Mouse (Mus musculus) liver, postnatal 0 days (tissue): Measurements from ENCODE around the gene Mtrex. TPM values are rescaled to one million over a fixed set of nuclear protein-coding genes. Genes with fewer than 3 reads are reported as not detected.

Experiments
- ATAC-seq: fragments of 200-750 bp; cut with Nextera tagmentation; 2 replicates; pipeline ENCODE4 v1.8.0; 2017; ENCODE audit warnings: mild to moderate bottlenecking, moderate library complexity
- DNase-seq: peaks from one replicate; pipeline ENCODE4 v3.0.0-alpha.2; 2016
- H3K27ac ChIP-seq: fragments of 300-500 bp; sonication (generic); 2 replicates; pipeline ENCODE4 v1.5.1; 2014; ENCODE audit warnings: antibody characterized with exemption, moderate library complexity, mild to moderate bottlenecking, low read depth
- H3K27me3 ChIP-seq: fragments of 300-500 bp; sonication (generic); 2 replicates; pipeline ENCODE4 v1.6.1; 2014; ENCODE audit warnings: low read length, control low read depth, mixed read lengths; ENCODE audit not compliant: insufficient read depth
- H3K36me3 ChIP-seq: fragments of 300-500 bp; sonication (generic); replicated peaks from 2 replicates; pipeline ENCODE4 v1.6.1; 2014; ENCODE audit warnings: mild to moderate bottlenecking, control low read depth, low read length, moderate library complexity, mixed read lengths; ENCODE audit not compliant: insufficient read depth
- H3K4me1 ChIP-seq: fragments of 300-500 bp; sonication (generic); 2 replicates; pipeline ENCODE4 v1.6.1; 2014; ENCODE audit warnings: antibody characterized with exemption, mild to moderate bottlenecking, control low read depth; ENCODE audit not compliant: insufficient read depth
- H3K4me2 ChIP-seq: fragments of 300-500 bp; sonication (generic); 2 replicates; pipeline ENCODE4 v1.6.1; 2014; ENCODE audit warnings: low read depth, mild to moderate bottlenecking, low read length, moderate library complexity, mixed read lengths
- H3K4me3 ChIP-seq: fragments of 300-500 bp; sonication (generic); 2 replicates; pipeline ENCODE4 v1.5.1; 2014; ENCODE audit warnings: low read depth, low read length
- H3K9ac ChIP-seq: fragments of 300-500 bp; sonication (generic); replicated peaks from 2 replicates; pipeline ENCODE4 v1.6.1; 2014; ENCODE audit warnings: mild to moderate bottlenecking, moderate library complexity
- H3K9me3 ChIP-seq: fragments of 300-500 bp; sonication (generic); 2 replicates; pipeline ENCODE4 v1.6.1; 2016; ENCODE audit warnings: mild to moderate bottlenecking, control low read depth, low read length, mixed read lengths
- CTCF ChIP-seq: sonication (generic); IDR thresholded peaks from 2 replicates; pipeline ENCODE4 v1.5.1; 2016; ENCODE audit warnings: antibody characterized with exemption, low read depth
- EP300 ChIP-seq: IDR thresholded peaks from 2 replicates; pipeline ENCODE4 v1.6.1; 2016; ENCODE audit warnings: antibody characterized with exemption, low read depth, mild to moderate bottlenecking
- WGBS: fragments of 180-500 bp; shearing (Covaris S2); extraction: QIAGEN DNeasy Blood & Tissue Kit; methylation state at CpG from one replicate; pipeline ENCODE4 v1.1.7; 2014; ENCODE audit not compliant: insufficient replicate concordance; 5-methylcytosine and 5-hydroxymethylcytosine counted together
- polyA plus RNA-seq: library from polyadenylated mRNA; unstranded; fragments of >200 nt; fragmentation: Nextera tagmentation; extraction: Ambion mirVana; gene quantifications from 2 replicates; pipeline ENCODE4 v1.2.1, GENCODE M21; 2015

Gene Mtrex
- 13.5 and 13.8 TPM in 2 replicates for polyA plus RNA-seq

DNA sequence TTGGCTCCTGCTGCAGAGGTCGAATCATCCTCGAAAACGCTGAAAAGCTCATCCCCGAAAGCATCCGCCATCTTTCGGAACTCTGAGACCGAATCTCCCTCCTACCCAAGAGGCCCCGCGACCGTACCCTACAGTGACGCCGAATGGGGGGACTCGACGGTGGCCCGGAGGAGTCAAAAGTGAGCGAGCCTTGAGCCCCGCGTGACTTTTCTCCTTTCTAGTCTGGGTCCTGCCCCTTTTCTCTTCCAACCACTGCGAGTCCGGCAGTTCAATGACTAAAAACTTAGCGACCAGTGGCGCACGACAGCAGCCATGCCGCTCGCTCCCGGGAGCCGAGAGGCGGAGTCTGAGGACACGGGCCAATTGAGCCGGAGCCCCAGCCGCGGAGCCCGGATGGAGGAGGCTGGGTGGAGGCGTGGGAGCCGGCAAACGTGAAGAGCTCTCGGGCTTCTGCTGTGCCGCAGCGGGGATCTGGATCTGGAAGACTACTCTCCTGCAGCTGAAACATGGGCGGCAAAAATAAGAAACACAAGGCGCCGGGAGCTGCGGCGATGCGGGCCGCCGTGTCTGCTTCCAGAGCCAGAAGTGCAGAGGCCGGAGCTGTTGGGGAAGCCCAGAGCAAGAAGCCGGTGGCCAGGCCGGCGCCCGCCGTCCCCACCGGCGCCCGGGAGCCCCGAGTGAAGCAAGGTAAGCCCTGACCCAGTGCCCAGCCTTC, at the start of gene Mtrex, which contains the start of gene Dhx29:
TSS of gene Mtrex (minus strand) at position 112 of the 715 bp plus-strand sequence.
TSS of gene Dhx29 (plus strand) at position 168 of the 715 bp plus-strand sequence.
- ATAC-seq = peak; percentile 98
- under 1% methylated on average over 57 of the region's 57 CpGs for WGBS
- H3K27ac ChIP-seq = peak within 1 kb of the TSS; percentile 83

DNA sequence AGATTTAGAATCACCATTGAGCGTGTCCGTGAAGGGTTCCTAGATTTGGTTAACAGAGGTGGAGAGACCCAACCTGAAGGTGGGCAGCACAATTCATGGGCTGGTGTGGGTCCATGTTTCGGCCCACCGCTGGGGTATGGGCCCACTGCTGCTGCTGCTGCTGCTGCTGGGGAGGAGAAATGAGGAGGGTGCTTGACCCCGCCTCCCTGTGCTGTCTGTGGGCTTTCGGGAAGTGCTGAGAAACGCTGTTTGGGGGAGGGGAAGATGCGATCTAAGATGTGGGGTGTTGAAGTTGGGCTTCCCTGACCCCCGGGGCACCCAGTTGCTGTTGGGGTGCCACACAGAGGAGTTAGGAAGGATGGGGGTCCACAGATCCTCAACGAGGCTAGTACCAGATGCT, 49.5 kb upstream of the Mtrex start:
- H3K27me3 ChIP-seq = peaks cover 22% of the 10 kb centered on the region
- WGBS = 32% methylated on average over 10 of the region's 10 CpGs
- H3K27ac ChIP-seq = no peak overlapping the region
- H3K9ac ChIP-seq = no peak overlapping the region
- no peaks in the 10 kb centered on the region for H3K36me3 ChIP-seq
- H3K4me2 ChIP-seq = no peak overlapping the region
- no peak for DNase-seq
- TF ChIP-seq EP300 = no peak
- no peak for TF ChIP-seq CTCF
- H3K9me3 ChIP-seq = no peaks in the 10 kb centered on the region
- no peak for ATAC-seq
- no peaks in the 10 kb centered on the region for H3K4me1 ChIP-seq
- no peak overlapping the region for H3K4me3 ChIP-seq

More for the DNA sequence above, at the start of gene Mtrex, which contains the start of gene Dhx29:
- peaks cover 18% of the 10 kb centered on the region for H3K4me1 ChIP-seq
- H3K36me3 ChIP-seq = peaks cover 5% of the 10 kb centered on the region
- DNase-seq = peak; percentile 98
- TF ChIP-seq EP300 (peak; percentile 86), CTCF (0 out of 2 replicates have a peak, but pooled peaks have one; percentile 1)
- peak within 1 kb of the TSS; percentile 85 for H3K9ac ChIP-seq
- peak within 1 kb of the TSS; percentile 92 for H3K4me2 ChIP-seq
- H3K27me3 ChIP-seq = no peaks in the 10 kb centered on the region
- H3K4me3 ChIP-seq = peak within 1 kb of the TSS; percentile 96
- H3K9me3 ChIP-seq = no peaks in the 10 kb centered on the region

DNA sequence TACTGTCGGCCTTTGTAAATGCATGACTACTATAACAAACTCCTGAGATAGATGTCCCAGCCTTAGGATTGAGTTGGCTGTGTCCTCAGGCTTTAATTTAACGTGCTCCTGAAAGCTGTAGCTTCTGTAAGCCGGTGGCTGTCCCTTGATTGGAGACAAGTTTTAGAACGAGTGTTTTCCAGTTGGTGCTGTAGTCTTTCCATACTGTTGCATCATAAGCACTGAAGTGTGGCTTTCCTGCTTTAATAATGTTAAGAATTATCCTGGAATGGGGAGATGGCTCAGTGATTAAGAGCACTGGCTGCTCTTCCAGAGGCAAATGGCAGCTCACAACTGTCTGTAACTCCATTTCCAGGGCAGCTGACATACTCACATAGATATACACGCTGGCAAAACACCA, 40.1 kb upstream of the Mtrex start:
- Histone ChIP-seq H3K4me3 (no peak overlapping the region), H3K4me2 (no peak overlapping the region), H3K27ac (no peak overlapping the region), H3K9ac (no peak overlapping the region), H3K27me3 (no peaks in the 10 kb centered on the region), H3K36me3 (peaks cover 15% of the 10 kb centered on the region), H3K4me1 (no peaks in the 10 kb centered on the region), H3K9me3 (no peaks in the 10 kb centered on the region)
- no peak for DNase-seq
- no peak for ATAC-seq
- TF ChIP-seq EP300 (no peak), CTCF (no peak)
- WGBS = 79% methylated on average over 5 of the region's 5 CpGs

DNA sequence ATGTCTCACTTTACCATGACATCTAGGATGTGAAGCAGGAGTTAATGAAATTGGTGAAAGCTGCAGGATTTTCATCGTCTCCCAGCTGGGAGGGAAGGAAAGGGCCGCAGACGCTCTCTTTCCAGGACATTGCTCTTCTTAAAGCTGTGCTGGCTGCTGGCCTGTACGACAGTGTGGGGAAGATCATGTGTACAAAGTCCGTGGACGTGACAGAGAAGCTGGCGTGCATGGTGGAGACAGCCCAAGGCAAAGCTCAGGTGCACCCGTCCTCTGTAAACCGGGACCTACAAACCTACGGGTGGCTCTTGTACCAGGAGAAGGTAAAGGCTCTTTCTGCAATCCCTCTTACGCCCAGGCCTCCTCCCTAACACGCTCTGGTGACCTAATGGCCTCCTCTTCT, 37.2 kb upstream of the Mtrex start:
- TF ChIP-seq CTCF (no peak), EP300 (no peak)
- Histone ChIP-seq H3K9me3 (no peaks in the 10 kb centered on the region), H3K27me3 (no peaks in the 10 kb centered on the region), H3K4me2 (no peak overlapping the region), H3K9ac (no peak overlapping the region), H3K4me1 (no peaks in the 10 kb centered on the region), H3K27ac (no peak overlapping the region), H3K4me3 (no peak overlapping the region), H3K36me3 (peaks cover 17% of the 10 kb centered on the region)
- no peak for DNase-seq
- ATAC-seq = no peak
- 88% methylated on average over 12 of the region's 12 CpGs for WGBS

DNA sequence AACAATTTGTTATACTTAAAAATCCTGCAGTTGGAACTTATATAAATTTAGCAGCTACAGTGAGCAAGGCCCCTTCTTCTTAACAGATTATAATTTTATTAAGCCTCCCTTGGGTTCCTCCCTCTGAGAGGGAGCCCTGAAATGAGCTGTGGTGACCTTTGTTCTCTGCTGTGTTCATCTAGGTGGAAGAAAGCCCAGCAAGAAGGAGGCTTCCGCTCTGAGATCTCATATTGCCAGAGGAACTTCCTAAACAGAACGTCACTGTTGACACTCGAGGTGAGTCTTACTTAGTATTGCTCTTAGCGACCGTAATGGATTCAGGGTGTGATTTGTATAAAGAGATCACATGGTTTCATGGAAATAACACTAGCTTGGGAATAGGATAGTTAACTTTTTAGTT, 35.9 kb upstream of the Mtrex start:
- no peak overlapping the region for H3K4me3 ChIP-seq
- no peaks in the 10 kb centered on the region for H3K27me3 ChIP-seq
- no peak overlapping the region for H3K4me2 ChIP-seq
- DNase-seq (no peak), ATAC-seq (no peak)
- no peaks in the 10 kb centered on the region for H3K4me1 ChIP-seq
- peaks cover 12% of the 10 kb centered on the region for H3K36me3 ChIP-seq
- TF ChIP-seq EP300 = no peak
- no peak for TF ChIP-seq CTCF
- no peak overlapping the region for H3K9ac ChIP-seq
- WGBS = 82% methylated on average over 5 of the region's 5 CpGs
- no peak overlapping the region for H3K27ac ChIP-seq
- no peaks in the 10 kb centered on the region for H3K9me3 ChIP-seq

DNA sequence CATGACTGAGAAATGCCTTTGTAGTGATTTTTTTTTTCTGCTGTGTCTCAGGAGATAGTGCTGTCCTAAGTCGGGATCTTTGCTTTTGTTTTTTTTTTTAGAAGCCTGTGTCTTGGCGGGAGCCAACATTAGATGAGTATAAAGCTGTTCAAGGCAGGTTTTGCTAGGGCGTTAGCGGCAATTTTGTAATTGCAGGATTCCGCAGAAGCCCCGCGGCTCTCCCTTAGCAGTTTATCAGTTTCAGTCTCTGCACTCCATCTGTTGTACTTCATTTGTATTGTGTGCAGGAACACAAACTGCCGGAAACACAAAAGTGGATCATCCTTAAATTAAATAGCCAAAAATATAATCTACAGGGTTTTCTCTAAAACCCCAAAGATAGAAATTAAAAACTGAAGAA, 26.9 kb upstream of the Mtrex start:
- H3K4me1 ChIP-seq = no peaks in the 10 kb centered on the region
- H3K9me3 ChIP-seq = no peaks in the 10 kb centered on the region
- no peak overlapping the region for H3K27ac ChIP-seq
- DNase-seq = no peak
- no peak for ATAC-seq
- H3K9ac ChIP-seq = no peak overlapping the region
- TF ChIP-seq EP300 = no peak
- no peak for TF ChIP-seq CTCF
- H3K4me2 ChIP-seq = no peak overlapping the region
- H3K27me3 ChIP-seq = no peaks in the 10 kb centered on the region
- H3K36me3 ChIP-seq = peaks cover 23% of the 10 kb centered on the region
- no peak overlapping the region for H3K4me3 ChIP-seq
- WGBS = 90% methylated on average over 8 of the region's 8 CpGs
